Mouse (Mus musculus): ENCODE results near the gene Nomo1. TPM values are rescaled to one million over a fixed set of nuclear protein-coding genes. Genes with fewer than 3 reads are reported as not detected.

Gene Nomo1
- polyA plus RNA-seq, 1 experiment from 2014 or later: 27.2 TPM

GRCm38 (mm10) chr7:46009578-46009977, 23.9 kb upstream of the Nomo1 start:
- TF ChIP-seq CTCF (IDR thresholded peaks at IDR 0.05; ENCODE audit: low read depth): peak; percentile 85
- no peaks in the 10 kb centered on the region for H3K27me3 ChIP-seq (ENCODE audit: insufficient read depth, low read length)
- no peaks in the 10 kb centered on the region for H3K36me3 ChIP-seq (ENCODE audit: insufficient read depth, low read length)
- ATAC-seq (replicated peaks; ENCODE audit: low FRiP score, low read depth) (no peak; the same call in 1 of the 2 replicates), DNase-seq (ENCODE audit: low spot score) (peak; percentile 86)
- H3K4me2 ChIP-seq (ENCODE audit: low read length): no peak overlapping the region
- WGBS: 13% methylated on average over 5 of the region's 5 CpGs
- H3K4me3 ChIP-seq (replicated peaks; ENCODE audit: low read depth, low read length): no peak overlapping the region
- peaks cover 9% of the 10 kb centered on the region for H3K4me1 ChIP-seq (replicated peaks; ENCODE audit: insufficient read depth, low read length)
- no peak overlapping the region for H3K27ac ChIP-seq
- no peaks in the 10 kb centered on the region for H3K9me3 ChIP-seq (replicated peaks; ENCODE audit: low read length)
- H3K9ac ChIP-seq (ENCODE audit: low read depth, low read length): no peak overlapping the region

- no peak overlapping the region for H3K27ac ChIP-seq
- ATAC-seq (replicated peaks; ENCODE audit: low FRiP score, low read depth) (no peak), DNase-seq (ENCODE audit: low spot score) (no peak)
- TF ChIP-seq CTCF (IDR thresholded peaks at IDR 0.05; ENCODE audit: low read depth): no peak
- peaks cover 9% of the 10 kb centered on the region for H3K4me1 ChIP-seq (replicated peaks; ENCODE audit: insufficient read depth, low read length)
- H3K9me3 ChIP-seq (replicated peaks; ENCODE audit: low read length): no peaks in the 10 kb centered on the region
- H3K9ac ChIP-seq (ENCODE audit: low read depth, low read length): no peak overlapping the region
- H3K4me2 ChIP-seq (ENCODE audit: low read length): no peak overlapping the region
- no peak overlapping the region for H3K4me3 ChIP-seq (replicated peaks; ENCODE audit: low read depth, low read length)
- no peaks in the 10 kb centered on the region for H3K27me3 ChIP-seq (ENCODE audit: insufficient read depth, low read length)
- no peaks in the 10 kb centered on the region for H3K36me3 ChIP-seq (ENCODE audit: insufficient read depth, low read length)
Measured at GRCm38 (mm10) chr7:46012121-46012520, 21.4 kb upstream of the Nomo1 start.

GRCm38 (mm10) chr7:46013266-46014010, 20.1 kb upstream of the Nomo1 start:
- WGBS: 21% methylated on average over 9 of the region's 9 CpGs
- Histone ChIP-seq H3K27ac (0 out of 2 replicates have a peak overlapping the region, but pooled peaks have one; percentile 31), H3K4me1 (replicated peaks; ENCODE audit: insufficient read depth, low read length) (peaks cover 9% of the 10 kb centered on the region), H3K9me3 (replicated peaks; ENCODE audit: low read length) (no peaks in the 10 kb centered on the region), H3K4me3 (replicated peaks; ENCODE audit: low read depth, low read length) (no peak overlapping the region), H3K36me3 (ENCODE audit: insufficient read depth, low read length) (no peaks in the 10 kb centered on the region), H3K27me3 (ENCODE audit: insufficient read depth, low read length) (no peaks in the 10 kb centered on the region), H3K4me2 (ENCODE audit: low read length) (no peak overlapping the region), H3K9ac (ENCODE audit: low read depth, low read length) (no peak overlapping the region)
- ATAC-seq (replicated peaks; ENCODE audit: low FRiP score, low read depth) (peak; percentile 70), DNase-seq (ENCODE audit: low spot score) (peak; percentile 81)
- TF ChIP-seq CTCF (IDR thresholded peaks at IDR 0.05; ENCODE audit: low read depth): no peak

- Histone ChIP-seq H3K27me3 (ENCODE audit: insufficient read depth, low read length) (no peaks in the 10 kb centered on the region), H3K36me3 (ENCODE audit: insufficient read depth, low read length) (no peaks in the 10 kb centered on the region), H3K9ac (ENCODE audit: low read depth, low read length) (no peak overlapping the region), H3K27ac (no peak overlapping the region), H3K9me3 (replicated peaks; ENCODE audit: low read length) (no peaks in the 10 kb centered on the region), H3K4me2 (ENCODE audit: low read length) (no peak overlapping the region), H3K4me3 (replicated peaks; ENCODE audit: low read depth, low read length) (no peak overlapping the region), H3K4me1 (replicated peaks; ENCODE audit: insufficient read depth, low read length) (no peaks in the 10 kb centered on the region)
- TF ChIP-seq CTCF (IDR thresholded peaks at IDR 0.05; ENCODE audit: low read depth): no peak
- ATAC-seq (replicated peaks; ENCODE audit: low FRiP score, low read depth) (no peak), DNase-seq (ENCODE audit: low spot score) (no peak)
- 60% methylated on average over 3 of the region's 3 CpGs for WGBS
Measured at GRCm38 (mm10) chr7:46019594-46019993, 13.9 kb upstream of the Nomo1 start.

- Histone ChIP-seq H3K27me3 (ENCODE audit: insufficient read depth, low read length) (no peaks in the 10 kb centered on the region), H3K9ac (ENCODE audit: low read depth, low read length) (no peak overlapping the region), H3K4me2 (ENCODE audit: low read length) (no peak overlapping the region), H3K27ac (no peak overlapping the region), H3K4me1 (replicated peaks; ENCODE audit: insufficient read depth, low read length) (no peaks in the 10 kb centered on the region), H3K36me3 (ENCODE audit: insufficient read depth, low read length) (no peaks in the 10 kb centered on the region), H3K9me3 (replicated peaks; ENCODE audit: low read length) (no peaks in the 10 kb centered on the region), H3K4me3 (replicated peaks; ENCODE audit: low read depth, low read length) (no peak overlapping the region)
- DNase-seq (ENCODE audit: low spot score) (no peak), ATAC-seq (replicated peaks; ENCODE audit: low FRiP score, low read depth) (no peak)
- 40% methylated on average over 4 of the region's 4 CpGs for WGBS
- TF ChIP-seq CTCF (IDR thresholded peaks at IDR 0.05; ENCODE audit: low read depth): no peak
Measured at GRCm38 (mm10) chr7:46021951-46022350, 11.5 kb upstream of the Nomo1 start.

GRCm38 (mm10) chr7:46025436-46025835, 8.1 kb upstream of the Nomo1 start:
- Histone ChIP-seq H3K27ac (no peak overlapping the region), H3K9me3 (replicated peaks; ENCODE audit: low read length) (no peaks in the 10 kb centered on the region), H3K4me1 (replicated peaks; ENCODE audit: insufficient read depth, low read length) (no peaks in the 10 kb centered on the region), H3K36me3 (ENCODE audit: insufficient read depth, low read length) (no peaks in the 10 kb centered on the region), H3K4me3 (replicated peaks; ENCODE audit: low read depth, low read length) (no peak overlapping the region), H3K27me3 (ENCODE audit: insufficient read depth, low read length) (no peaks in the 10 kb centered on the region), H3K9ac (ENCODE audit: low read depth, low read length) (no peak overlapping the region), H3K4me2 (ENCODE audit: low read length) (no peak overlapping the region)
- no peak for TF ChIP-seq CTCF (IDR thresholded peaks at IDR 0.05; ENCODE audit: low read depth)
- no peak for DNase-seq (ENCODE audit: low spot score)
- ATAC-seq (replicated peaks; ENCODE audit: low FRiP score, low read depth): no peak
- WGBS: 79% methylated on average over 9 of the region's 9 CpGs

- no peaks in the 10 kb centered on the region for H3K4me1 ChIP-seq (replicated peaks; ENCODE audit: insufficient read depth, low read length)
- no peak for TF ChIP-seq CTCF (IDR thresholded peaks at IDR 0.05; ENCODE audit: low read depth)
- no peak for ATAC-seq (replicated peaks; ENCODE audit: low FRiP score, low read depth)
- no peak for DNase-seq (ENCODE audit: low spot score)
- no peaks in the 10 kb centered on the region for H3K9me3 ChIP-seq (replicated peaks; ENCODE audit: low read length)
- no peaks in the 10 kb centered on the region for H3K27me3 ChIP-seq (ENCODE audit: insufficient read depth, low read length)
- H3K4me3 ChIP-seq (replicated peaks; ENCODE audit: low read depth, low read length): no peak overlapping the region
- no peak overlapping the region for H3K4me2 ChIP-seq (ENCODE audit: low read length)
- H3K27ac ChIP-seq: no peak overlapping the region
- WGBS: 88% methylated on average over 10 of the region's 10 CpGs
- no peaks in the 10 kb centered on the region for H3K36me3 ChIP-seq (ENCODE audit: insufficient read depth, low read length)
- no peak overlapping the region for H3K9ac ChIP-seq (ENCODE audit: low read depth, low read length)
Measured at GRCm38 (mm10) chr7:46028681-46029080, 4.8 kb upstream of the Nomo1 start.

Measured in kidney, postnatal 0 days (tissue).